Mouse (Mus musculus): Measurements from ENCODE around the gene Zfand2a. TPM values are rescaled to one million over a fixed set of nuclear protein-coding genes. Genes with fewer than 3 reads are reported as not detected.

Zfand2a gene
- polyA plus RNA-seq (2012): 10.3 and 12.6 TPM in 2 replicates

DNA sequence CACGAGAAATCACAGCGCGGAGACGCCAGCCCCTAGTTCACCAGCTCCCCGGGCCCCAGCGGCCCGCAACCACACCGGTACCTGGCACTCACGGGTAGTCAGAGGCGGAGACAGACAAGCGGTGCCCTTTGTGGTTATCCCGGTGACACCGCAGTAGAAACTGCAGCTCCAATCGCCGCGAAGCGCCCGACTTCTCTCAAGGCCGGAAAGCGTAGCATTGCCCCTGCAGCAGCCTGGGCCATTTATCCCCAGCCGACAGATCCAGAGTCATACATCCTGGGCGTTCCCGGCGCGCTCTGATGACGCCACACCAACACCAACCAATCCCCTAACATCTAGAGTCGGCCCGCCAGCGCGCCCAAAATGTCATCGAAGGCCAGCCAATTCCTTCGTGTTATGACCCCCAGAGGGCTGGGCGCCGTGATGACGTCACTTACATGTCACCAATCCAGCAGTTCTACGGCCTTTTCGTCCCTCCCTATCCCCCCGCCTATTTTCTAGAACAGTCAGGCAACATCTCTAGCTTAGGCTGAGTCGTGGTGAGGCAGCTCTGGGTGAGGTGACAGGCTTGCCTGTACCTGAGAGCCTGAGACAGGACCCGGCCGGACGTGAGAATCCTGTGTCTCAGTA, at the start of gene Zfand2a:
Gene Zfand2a, minus strand, starts transcription at position 365 of the 630 bp plus-strand sequence.

GRCm38 (mm10) chr5:139460384-139461067, 23.8 kb downstream of the Zfand2a start, which contains the start of gene 3110082I17Rik:
3110082I17Rik (minus strand) TSS chr5:139460527.

DNA sequence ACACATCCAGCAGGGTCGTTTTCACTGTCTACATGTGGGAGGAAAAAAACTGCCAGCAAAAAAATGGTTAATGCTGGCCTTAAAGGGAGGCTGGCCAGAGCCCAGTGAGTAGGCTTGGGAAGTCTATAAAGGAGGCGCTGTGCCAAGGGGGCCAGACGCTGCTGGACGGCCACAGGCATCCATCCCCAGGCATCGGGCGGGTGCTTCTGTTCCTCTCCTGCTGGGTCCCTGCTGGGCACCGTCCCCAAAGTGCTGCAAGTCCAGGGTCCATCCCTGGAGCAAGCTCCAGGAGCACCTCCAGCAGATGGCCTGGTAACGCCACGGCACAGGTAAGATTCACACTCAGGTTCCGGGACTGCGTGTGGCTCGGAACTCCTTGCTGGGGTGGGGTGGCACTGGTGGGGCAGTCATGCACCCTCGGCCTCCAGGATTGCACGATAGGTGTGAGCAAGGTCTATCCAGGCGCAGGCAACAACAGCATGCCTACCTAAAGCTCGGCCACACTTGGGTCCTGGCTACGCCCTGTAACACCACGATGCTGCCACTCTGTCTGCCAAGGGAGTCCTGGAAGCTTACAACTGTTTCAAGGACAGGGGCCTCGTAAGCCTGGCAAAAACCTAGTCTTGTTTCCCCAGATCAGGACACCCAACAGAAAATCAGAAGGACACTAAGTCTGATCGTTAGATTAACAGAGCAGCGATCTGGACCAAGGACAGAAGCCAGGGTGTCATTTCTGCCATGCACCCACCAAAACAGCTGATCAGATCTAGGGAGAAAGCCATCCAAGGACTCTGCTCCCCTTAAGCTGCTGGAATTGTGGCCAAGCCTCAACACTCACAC, 61.1 kb downstream of the Zfand2a start, which contains the start of gene Gper1:
Gene Gper1, plus strand, starts transcription at position 126 of the 840 bp plus-strand sequence.

Other genes starting within 250 kb of the Zfand2a start
- 60.9 and 71.8 TPM in 2 replicates for gene Get4, start 232.2 kb downstream of the Zfand2a start, polyA plus RNA-seq (2012)
- gene Adap1, start 158.9 kb downstream of the Zfand2a start, polyA plus RNA-seq (2012): 67.4 and 83.3 TPM in 2 replicates
- 37.3 and 41.7 TPM in 2 replicates for gene Cox19, start 133.1 kb downstream of the Zfand2a start, polyA plus RNA-seq (2012)
- gene Cyp2w1, start 131.9 kb downstream of the Zfand2a start, polyA plus RNA-seq (2012): not detected in 2 replicates
- 16.1 and 17.3 TPM in 2 replicates for gene Gpr146, start 106.9 kb downstream of the Zfand2a start, polyA plus RNA-seq (2012)
- 0.32 and 0.91 TPM in 2 replicates for gene C130050O18Rik, start 79.3 kb downstream of the Zfand2a start, polyA plus RNA-seq (2012)
- not detected in 2 replicates for gene Gper1, start 61.4 kb downstream of the Zfand2a start, polyA plus RNA-seq (2012)
- gene 3110082I17Rik, start 24.0 kb downstream of the Zfand2a start, polyA plus RNA-seq (2012): 64.1 and 88.1 TPM in 2 replicates
- gene Uncx, start 58.9 kb upstream of the Zfand2a start, polyA plus RNA-seq (2012): not detected in 2 replicates